19 mouse cellular contexts compared by ENCODE assay signal in genomic region chr3:37552244-37552643, GRCm38 (mm10).
"Had no signal": no experiment of that assay in that cellular context is flagged by ENCODE, and none has a peak within 500 bp of the region (broad histone marks: within the 10 kb centered on the region; RNA-seq: fewer than 3 reads in every experiment).

No protein-coding gene starts in this region.

- H3K27ac ChIP-seq: limb, embryonic 10.5 days; limb, embryonic 13.5 days; macrophage; midbrain, embryonic 10.5 days; midbrain, embryonic 13.5 days; neural tube, embryonic 13.5 days had no signal

- H3K4me2 ChIP-seq: limb, embryonic 13.5 days; lung, embryonic 14.5 days; midbrain, embryonic 13.5 days; neural tube, embryonic 13.5 days had no signal

- ATAC-seq: inflammation-experienced regulatory T-cells, adult 6 months; intestine, embryonic 16.5 days; lung, postnatal 0 days; midbrain, embryonic 13.5 days; midbrain, embryonic 16.5 days had no signal

- H3K4me1 ChIP-seq: midbrain, embryonic 10.5 days; midbrain, embryonic 13.5 days; neural tube, embryonic 13.5 days had no signal

- H3K27me3 ChIP-seq: limb, embryonic 13.5 days; megakaryocyte, embryonic 14.5 days; midbrain, embryonic 13.5 days; neural tube, embryonic 13.5 days had no signal

- H3K9me3 ChIP-seq: limb, embryonic 10.5 days; limb, embryonic 13.5 days; megakaryocyte, embryonic 14.5 days; midbrain, embryonic 10.5 days; midbrain, embryonic 13.5 days; neural tube, embryonic 13.5 days had no signal

- H3K9ac ChIP-seq: limb, embryonic 13.5 days; lung, embryonic 14.5 days; midbrain, embryonic 13.5 days; neural tube, embryonic 13.5 days had no signal

- DNase-seq: kidney, adult 18-20 months; kidney, adult 9 months; kidney, postnatal 14 days; kidney, postnatal 4 days; layer of hippocampus, adult 9-11 months; lung, embryonic 14.5 days; thymus, postnatal 25 days had no signal

- H3K4me3 ChIP-seq: limb, embryonic 10.5 days; limb, embryonic 13.5 days; midbrain, embryonic 10.5 days; midbrain, embryonic 13.5 days; myocyte; neural tube, embryonic 13.5 days had no signal

- H3K36me3 ChIP-seq: limb, embryonic 10.5 days; limb, embryonic 13.5 days; midbrain, embryonic 13.5 days; neural tube, embryonic 13.5 days had no signal
